Mouse (Mus musculus): ENCODE measurements at regions not wholly inside any gene's neighbourhood (a gene's known extent, or its start where the extent isn't known, plus 50 kb on each side); places are given as distances from the start of the nearest gene placed in this dataset.
A peak's percentile ranks its signal among the peaks of the same experiment; 100 is the strongest.

- no peak for DNase-seq
Observed at GRCm38 (mm10) chr19:21144659-21145283, 127.3 kb upstream of the Zfand5 start.

- peak in 1 of 2 experiments; percentile 26 for DNase-seq
Observed at GRCm38 (mm10) chr19:21143970-21144595, 128.0 kb upstream of the Zfand5 start.

- no peak for DNase-seq
Observed at GRCm38 (mm10) chr19:21140456-21140855, 131.6 kb upstream of the Zfand5 start.

DNA sequence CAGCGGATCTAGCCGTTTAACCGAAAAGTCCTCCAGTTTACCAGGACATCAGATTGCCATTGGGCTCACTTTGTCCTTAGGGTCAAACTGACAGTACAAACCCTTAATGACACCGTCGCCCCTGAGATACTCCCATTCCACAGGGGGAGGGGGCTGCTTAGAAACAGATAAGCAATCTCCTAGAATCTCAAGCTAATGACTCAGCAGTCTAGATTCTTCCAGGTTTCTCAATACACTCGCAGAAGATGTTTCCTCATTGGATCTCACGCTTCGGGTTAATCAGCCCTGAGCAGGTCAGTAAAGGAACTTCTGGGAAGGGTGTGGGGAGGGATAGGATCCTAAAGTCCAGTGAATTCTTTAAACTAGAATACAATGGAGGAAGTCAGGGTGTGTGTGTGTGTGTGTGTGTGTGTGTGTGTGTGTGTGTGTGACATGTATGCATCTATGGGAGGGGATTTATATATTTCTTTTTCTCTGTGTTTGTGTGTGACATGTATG lies 133.0 kb upstream of the Zfand5 start:
- no peak for DNase-seq

DNA sequence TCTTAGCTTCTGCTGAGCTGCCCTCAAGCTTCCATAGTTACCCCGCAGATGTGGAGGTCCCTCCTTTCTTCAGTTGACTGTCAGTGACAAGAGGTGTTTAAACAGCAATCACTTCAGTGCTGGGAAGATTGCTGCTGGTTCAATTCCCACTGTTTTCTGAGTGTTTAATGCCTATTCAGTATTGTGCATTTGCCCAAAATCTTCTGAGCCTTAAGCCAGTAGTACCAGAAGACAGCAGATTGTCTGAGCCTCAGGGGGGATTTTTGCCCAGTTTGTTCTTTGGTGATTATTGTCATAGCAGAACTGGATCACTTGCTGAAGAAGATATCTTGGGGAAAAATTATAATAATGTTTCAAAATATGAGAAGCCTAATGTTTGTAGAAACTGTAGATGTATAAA lies 135.3 kb upstream of the Zfand5 start:
- peak; percentile 81 to 84 for DNase-seq

DNA sequence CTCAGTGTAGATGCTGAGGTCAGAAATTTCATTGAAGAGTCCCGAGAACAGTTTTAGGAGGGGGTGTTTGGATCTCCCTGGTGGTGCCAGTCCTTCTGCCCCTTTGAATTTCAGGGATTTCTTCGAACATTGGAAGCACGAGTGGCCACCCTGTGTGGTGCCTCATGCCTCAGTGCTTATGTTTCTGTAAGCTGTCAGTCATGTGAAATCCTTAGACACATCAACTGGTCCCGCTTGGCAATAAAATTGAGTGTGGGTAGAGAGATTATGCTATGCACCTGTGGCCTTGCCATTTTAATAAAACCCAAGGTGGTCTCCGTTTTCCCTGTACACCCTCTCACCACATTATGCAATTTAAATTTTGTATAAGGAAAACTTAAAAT lies 136.1 kb upstream of the Zfand5 start:
- DNase-seq: peak; percentile 86 to 92

DNA sequence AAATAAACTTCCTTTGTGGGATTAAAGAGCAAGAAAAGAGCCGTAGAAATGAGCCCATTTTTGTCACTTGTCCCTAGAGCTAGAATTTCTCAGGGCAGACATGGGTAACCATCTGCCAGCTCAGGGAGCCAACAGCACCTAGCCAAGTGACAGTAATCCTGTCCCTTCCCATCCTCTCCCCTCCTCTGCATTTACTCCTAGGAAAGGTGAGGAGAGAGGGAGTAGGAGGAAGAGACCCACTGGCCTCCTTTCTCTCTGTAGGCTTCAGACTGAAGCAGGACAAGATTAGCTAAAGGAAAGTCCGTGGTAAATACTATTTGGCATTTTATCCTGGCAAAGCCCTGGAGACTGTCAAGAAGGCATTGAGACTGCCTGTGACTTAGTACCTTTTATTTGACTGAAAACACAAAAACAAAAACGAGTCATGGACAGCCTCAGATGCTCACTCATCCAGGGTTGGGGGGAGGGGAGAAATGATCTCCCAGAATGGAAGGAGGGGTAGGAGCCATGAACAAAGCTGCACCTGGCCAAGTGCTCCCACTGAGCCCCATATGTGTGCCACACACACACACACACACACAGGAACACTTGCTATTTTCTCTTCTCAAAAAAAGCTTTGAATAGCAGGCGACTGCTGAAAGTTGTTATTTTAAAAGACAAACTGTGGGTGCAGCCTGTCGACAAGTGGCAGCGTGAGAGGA lies 136.6 kb upstream of the Zfand5 start:
- DNase-seq: peak; percentile 95 to 96

- DNase-seq: no peak
Observed at GRCm38 (mm10) chr19:21129653-21130052, 142.4 kb upstream of the Zfand5 start.

GRCm38 (mm10) chr19:21127079-21127745 lies 144.9 kb upstream of the Zfand5 start:
- DNase-seq: no peak

GRCm38 (mm10) chr19:21126670-21127069 lies 145.4 kb upstream of the Zfand5 start:
- DNase-seq: no peak

- DNase-seq: no peak
Observed at GRCm38 (mm10) chr19:21119477-21119876, 152.6 kb upstream of the Zfand5 start.

DNA sequence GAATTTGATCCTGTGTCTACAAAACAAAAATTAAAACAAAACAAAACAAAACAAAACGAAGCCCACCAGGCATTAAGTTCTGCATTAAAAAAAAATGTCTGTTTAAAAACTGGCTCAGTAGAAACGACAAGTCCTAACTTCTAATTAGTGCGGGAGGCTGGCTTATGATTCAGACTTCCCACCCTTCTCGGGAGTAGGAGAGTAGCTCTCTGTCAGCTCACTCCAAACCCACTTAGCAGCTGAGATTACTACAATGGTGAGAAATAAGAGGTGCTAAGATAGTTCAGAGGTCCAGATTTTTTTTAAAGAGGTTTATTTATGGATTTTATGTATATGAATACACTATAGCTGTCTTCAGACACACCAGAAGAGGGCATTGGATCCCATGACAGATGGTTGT lies 153.3 kb upstream of the Zfand5 start:
- no peak for DNase-seq

GRCm38 (mm10) chr19:21115693-21116092 lies 156.4 kb upstream of the Zfand5 start:
- DNase-seq: no peak

GRCm38 (mm10) chr19:21111836-21112235 lies 157.8 kb upstream of the Tmc1 start:
- no peak for DNase-seq

DNA sequence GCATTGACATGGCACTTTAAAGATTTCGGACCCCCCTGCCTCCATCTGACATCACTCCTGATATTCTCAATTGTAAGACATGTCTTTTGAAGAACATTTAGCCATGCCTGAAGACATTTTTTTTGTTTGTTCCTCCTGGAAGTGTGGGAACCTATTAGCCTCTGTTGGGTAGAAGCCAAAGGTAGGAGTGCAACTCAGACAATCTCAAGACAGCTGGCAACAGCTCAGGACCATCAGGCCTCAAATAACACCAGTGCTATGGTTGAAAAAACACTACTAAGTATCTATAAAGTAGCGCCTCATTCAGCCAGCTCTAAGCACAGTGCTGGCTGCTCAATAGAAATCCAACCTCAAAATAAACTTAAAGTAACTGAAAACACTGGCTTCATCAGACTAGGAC lies 154.3 kb upstream of the Tmc1 start:
- no peak for DNase-seq

DNA sequence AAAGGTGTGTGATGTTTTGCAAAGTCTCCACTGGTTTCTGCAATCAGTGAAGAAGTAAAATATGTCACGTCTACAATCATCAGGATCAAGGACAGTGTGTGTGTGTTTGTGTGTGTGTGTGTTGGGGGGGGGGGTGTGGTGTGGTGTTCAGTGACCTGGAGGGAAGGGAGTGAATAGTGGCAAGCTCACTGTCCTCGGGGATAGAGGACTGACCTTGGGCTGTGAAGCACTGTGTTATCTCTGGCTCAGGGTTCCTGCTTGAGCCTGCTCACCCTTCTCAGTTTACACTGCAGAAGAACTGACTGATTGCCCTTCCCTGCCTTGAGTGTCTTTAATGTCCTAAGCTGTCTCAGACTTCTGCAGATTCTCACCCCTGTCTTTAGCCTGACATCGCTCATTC lies 153.7 kb upstream of the Tmc1 start:
- DNase-seq: no peak

DNA sequence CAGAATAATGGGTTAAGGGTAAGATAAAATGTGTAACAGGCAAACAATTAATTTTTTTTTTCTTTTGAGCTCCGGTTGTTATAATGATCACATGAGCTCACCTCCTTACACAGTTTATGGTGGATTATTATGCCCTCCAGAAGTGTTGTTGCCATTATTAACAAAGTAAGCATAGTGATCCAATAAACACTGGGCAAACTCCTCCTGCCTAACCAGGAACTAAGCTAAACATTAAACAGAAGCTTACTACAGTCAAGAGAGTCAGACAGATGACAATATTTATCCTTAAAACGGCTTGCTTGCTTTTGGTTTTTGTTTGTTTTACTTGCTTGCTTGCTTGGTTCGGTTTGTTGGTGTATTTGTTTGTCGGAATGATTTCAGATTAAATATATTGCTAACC lies 153.3 kb upstream of the Tmc1 start:
- DNase-seq: no peak

DNA sequence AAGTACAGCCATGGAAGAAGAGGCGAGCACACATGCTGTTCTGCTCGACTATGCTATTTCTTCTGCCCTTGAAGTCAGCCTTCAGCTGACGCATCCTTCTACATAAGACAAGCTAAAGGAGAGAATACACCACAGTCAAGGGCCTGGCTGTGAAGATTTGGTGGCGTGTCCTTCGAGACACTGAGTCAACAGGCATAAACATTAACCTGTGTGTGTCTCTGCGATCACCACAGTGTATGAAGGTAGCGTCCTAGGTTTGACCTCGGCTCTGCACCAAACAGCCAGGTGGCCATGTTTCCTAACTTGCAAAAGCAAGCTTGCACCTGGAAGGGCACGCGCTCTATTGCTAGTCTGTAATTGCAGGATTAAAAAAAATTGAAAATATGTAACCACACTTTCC lies 152.8 kb upstream of the Tmc1 start:
- no peak for DNase-seq

GRCm38 (mm10) chr19:21106241-21106669 lies 152.3 kb upstream of the Tmc1 start:
- peak; percentile 38 for DNase-seq

DNA sequence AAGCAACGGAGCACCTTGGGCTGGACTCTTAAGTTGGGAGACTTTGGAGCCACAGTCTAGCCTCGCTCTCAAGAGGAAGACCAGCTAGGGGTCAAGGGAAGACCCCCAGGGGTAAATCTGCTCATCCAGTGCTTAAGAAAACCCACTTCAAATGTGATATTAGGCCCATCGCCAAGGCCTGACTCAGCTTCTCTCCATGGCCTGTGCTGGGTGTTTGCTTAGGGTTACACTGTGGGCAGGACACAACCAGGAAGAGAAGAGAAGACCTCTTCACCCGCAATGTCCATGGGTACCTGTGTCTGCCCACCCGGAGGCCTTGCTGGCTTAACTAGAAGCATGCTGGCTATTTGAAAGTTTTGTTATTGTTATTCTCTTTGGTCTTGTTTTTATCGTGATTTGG lies 151.0 kb upstream of the Tmc1 start:
- no peak for DNase-seq

DNA sequence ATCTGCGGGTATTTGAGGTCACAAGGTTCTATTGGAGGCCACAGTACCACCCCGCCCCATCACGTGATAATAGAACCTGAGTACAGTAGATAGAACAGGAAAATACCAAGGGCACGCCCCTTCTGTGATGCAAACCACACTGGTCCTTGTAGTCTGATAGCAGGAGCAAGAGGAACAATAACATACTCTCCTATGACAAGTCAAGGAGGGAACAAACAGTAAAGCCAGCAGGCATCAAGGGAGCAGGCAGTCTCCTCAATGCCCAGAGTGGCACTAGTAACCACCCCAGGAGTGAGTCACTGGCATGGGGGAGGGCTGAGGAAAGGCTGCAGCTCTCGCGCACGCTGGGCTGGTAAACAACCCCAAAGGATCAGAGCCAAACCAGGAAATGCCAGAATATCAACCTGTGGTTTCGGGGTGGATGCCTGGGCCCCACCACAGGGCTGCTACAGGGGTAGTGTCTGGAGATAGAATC lies 150.5 kb upstream of the Tmc1 start:
- DNase-seq: no peak

GRCm38 (mm10) chr19:21077771-21078548 lies 124.0 kb upstream of the Tmc1 start:
- DNase-seq: no peak

- DNase-seq: no peak
Observed at GRCm38 (mm10) chr19:21068381-21068780, 114.4 kb upstream of the Tmc1 start.
